Mouse (Mus musculus) kidney, postnatal 0 days (tissue): ENCODE measurements at regions not wholly inside any gene's neighbourhood (a gene's known extent, or its start where the extent isn't known, plus 50 kb on each side); places are given as distances from the start of the nearest gene placed in this dataset.

Source experiments
- ATAC-seq: fragments of 200-750 bp; cut with Nextera tagmentation; replicated peaks from 2 replicates; pipeline ENCODE4 v1.8.0; 2017; ENCODE audit warnings: low read depth, moderate number of reproducible peaks, moderate TSS enrichment, moderate library complexity; ENCODE audit not compliant: low FRiP score
- DNase-seq: peaks from one replicate; pipeline ENCODE4 v3.0.0-alpha.2; 2016; ENCODE audit warnings: low spot score
- H3K27ac ChIP-seq: fragments of 300-500 bp; sonication (generic); 2 replicates; pipeline ENCODE4 v1.5.1; 2014; ENCODE audit warnings: mild to moderate bottlenecking
- H3K27me3 ChIP-seq: fragments of 300-500 bp; sonication (generic); 2 replicates; pipeline ENCODE4 v1.6.1; 2014; ENCODE audit warnings: low read length, mixed read lengths; ENCODE audit not compliant: insufficient read depth
- H3K36me3 ChIP-seq: fragments of 300-500 bp; sonication (generic); 2 replicates; pipeline ENCODE4 v1.6.1; 2014; ENCODE audit warnings: low read length, mixed read lengths; ENCODE audit not compliant: insufficient read depth
- H3K4me1 ChIP-seq: fragments of 300-500 bp; sonication (generic); replicated peaks from 2 replicates; pipeline ENCODE4 v1.6.1; 2014; ENCODE audit warnings: antibody characterized with exemption, low read length, mixed read lengths; ENCODE audit not compliant: insufficient read depth
- H3K4me2 ChIP-seq: fragments of 300-500 bp; sonication (generic); 2 replicates; pipeline ENCODE4 v1.6.1; 2014; ENCODE audit warnings: mild to moderate bottlenecking, low read length, moderate library complexity, mixed read lengths
- H3K4me3 ChIP-seq: fragments of 300-500 bp; sonication (generic); replicated peaks from 2 replicates; pipeline ENCODE4 v1.5.1; 2014; ENCODE audit warnings: low read depth, low read length
- H3K9ac ChIP-seq: fragments of 300-500 bp; sonication (generic); 2 replicates; pipeline ENCODE4 v1.6.1; 2014; ENCODE audit warnings: low read depth, low read length
- H3K9me3 ChIP-seq: fragments of 300-500 bp; sonication (generic); replicated peaks from 2 replicates; pipeline ENCODE4 v1.6.1; 2016; ENCODE audit warnings: low read length, inconsistent platforms, mixed read lengths
- CTCF ChIP-seq: IDR thresholded peaks from 2 replicates; pipeline ENCODE4 v1.5.1; 2016; ENCODE audit warnings: antibody characterized with exemption, low read depth, mild to moderate bottlenecking, moderate library complexity
- WGBS: fragments of 180-500 bp; shearing (Covaris S2); extraction: QIAGEN DNeasy Blood & Tissue Kit; methylation state at CpG from one replicate; pipeline ENCODE4 v1.1.7; 2014; 5-methylcytosine and 5-hydroxymethylcytosine counted together

- no peak for ATAC-seq
- no peaks in the 10 kb centered on the region for H3K36me3 ChIP-seq
- TF ChIP-seq CTCF, result no peak
- 61% methylated on average over 5 of the region's 5 CpGs for WGBS
- no peak overlapping the region for H3K4me3 ChIP-seq
- H3K27ac ChIP-seq, result no peak overlapping the region
- H3K9me3 ChIP-seq, result no peaks in the 10 kb centered on the region
- peak; percentile 16 for DNase-seq
- H3K27me3 ChIP-seq, result no peaks in the 10 kb centered on the region
- H3K4me2 ChIP-seq, result no peak overlapping the region
- no peaks in the 10 kb centered on the region for H3K4me1 ChIP-seq
- no peak overlapping the region for H3K9ac ChIP-seq
Measured at GRCm38 (mm10) chr14:68188325-68188724, 1105.8 kb downstream of the Synb start.

GRCm38 (mm10) chr14:68182606-68183005, 1111.5 kb downstream of the Synb start:
- no peak overlapping the region for H3K27ac ChIP-seq
- H3K27me3 ChIP-seq, result no peaks in the 10 kb centered on the region
- DNase-seq (no peak), ATAC-seq (no peak)
- H3K4me2 ChIP-seq, result no peak overlapping the region
- no peaks in the 10 kb centered on the region for H3K9me3 ChIP-seq
- TF ChIP-seq CTCF, result no peak
- 50% methylated on average over 9 of the region's 9 CpGs for WGBS
- no peaks in the 10 kb centered on the region for H3K36me3 ChIP-seq
- no peaks in the 10 kb centered on the region for H3K4me1 ChIP-seq
- no peak overlapping the region for H3K4me3 ChIP-seq
- H3K9ac ChIP-seq, result no peak overlapping the region

- no peaks in the 10 kb centered on the region for H3K9me3 ChIP-seq
- H3K27me3 ChIP-seq, result no peaks in the 10 kb centered on the region
- H3K4me2 ChIP-seq, result no peak overlapping the region
- TF ChIP-seq CTCF, result no peak
- H3K36me3 ChIP-seq, result no peaks in the 10 kb centered on the region
- ATAC-seq, result no peak
- H3K4me3 ChIP-seq, result no peak overlapping the region
- no peak overlapping the region for H3K27ac ChIP-seq
- no peak overlapping the region for H3K9ac ChIP-seq
- no peak for DNase-seq
- no peaks in the 10 kb centered on the region for H3K4me1 ChIP-seq
- WGBS, result 81% methylated on average over 6 of the region's 6 CpGs
Measured at GRCm38 (mm10) chr14:68181168-68181567, 1112.9 kb downstream of the Synb start.
